10 mouse cellular contexts compared by ENCODE assay signal in genomic region chr11:96536146-96536545, GRCm38 (mm10).
DNase-seq lines count a peak whose midpoint lies in the region; ATAC-seq lines count a peak whose summit lies in the region.
"Had no signal": no experiment of that assay in that cellular context is flagged by ENCODE, and none has a peak within 500 bp of the region (broad histone marks: within the 10 kb centered on the region; RNA-seq: fewer than 3 reads in every experiment).

No protein-coding gene starts in this region.

- no peaks in the 10 kb centered on the region for H3K36me3 ChIP-seq in hindbrain, embryonic 10.5 days
- H3K36me3 ChIP-seq in hindbrain, embryonic 12.5 days = no peaks in the 10 kb centered on the region
- H3K36me3 ChIP-seq in limb, embryonic 10.5 days = no peaks in the 10 kb centered on the region
- H3K36me3 ChIP-seq: embryonic facial prominence, embryonic 15.5 days; liver, embryonic 13.5 days had no signal

- H3K9ac ChIP-seq in hindbrain, embryonic 12.5 days = no peak overlapping the region
- H3K9ac ChIP-seq: embryonic facial prominence, embryonic 15.5 days; liver, embryonic 13.5 days had no signal

- 27% methylated on average over 5 of the region's 5 CpGs for WGBS in hindbrain, embryonic 10.5 days
- 18% methylated on average over 5 of the region's 5 CpGs for WGBS in hindbrain, embryonic 12.5 days
- WGBS in limb, embryonic 10.5 days = 24% methylated on average over 5 of the region's 5 CpGs

- no peak for ATAC-seq in hindbrain, embryonic 12.5 days (ENCODE audit: low FRiP score)
- ATAC-seq in CD4-positive, CD25-positive, alpha-beta regulatory T cell, adult 4 months = peak; percentile 78
- ATAC-seq in hematopoietic stem cell, adult 5-6 weeks (replicated peaks in 1 of 2; ENCODE audit: insufficient read depth in 1 of 2, low FRiP score in 2 of 2, low TSS enrichment in 1 of 2, low read depth in 1 of 2, poor library complexity in 2 of 2, severe bottlenecking in 2 of 2) = peak; percentile 64 to 83; a peak in 3 of 4 replicates

- H3K4me2 ChIP-seq in hindbrain, embryonic 12.5 days (replicated peaks) = no peak overlapping the region
- H3K4me2 ChIP-seq: embryonic facial prominence, embryonic 15.5 days; liver, embryonic 13.5 days had no signal

- no peaks in the 10 kb centered on the region for H3K9me3 ChIP-seq in hindbrain, embryonic 10.5 days
- no peaks in the 10 kb centered on the region for H3K9me3 ChIP-seq in hindbrain, embryonic 12.5 days (replicated peaks)
- no peaks in the 10 kb centered on the region for H3K9me3 ChIP-seq in limb, embryonic 10.5 days (replicated peaks)
- H3K9me3 ChIP-seq: embryonic facial prominence, embryonic 15.5 days; liver, embryonic 13.5 days had no signal

- peaks cover 28% of the 10 kb centered on the region for H3K27me3 ChIP-seq in hindbrain, embryonic 10.5 days (ENCODE audit: insufficient read depth, poor library complexity, severe bottlenecking)
- H3K27me3 ChIP-seq in hindbrain, embryonic 12.5 days = 0 out of 2 replicates have a peak, but pooled peaks cover 9% of the 10 kb centered on the region
- peaks cover 42% of the 10 kb centered on the region for H3K27me3 ChIP-seq in limb, embryonic 10.5 days (ENCODE audit: low read depth, poor library complexity, severe bottlenecking)
- H3K27me3 ChIP-seq: liver, embryonic 13.5 days had no signal

- H3K4me1 ChIP-seq in hindbrain, embryonic 10.5 days (replicated peaks) = no peaks in the 10 kb centered on the region
- no peaks in the 10 kb centered on the region for H3K4me1 ChIP-seq in hindbrain, embryonic 12.5 days
- peaks cover 13% of the 10 kb centered on the region for H3K4me1 ChIP-seq in limb, embryonic 10.5 days
- H3K4me1 ChIP-seq: embryonic facial prominence, embryonic 15.5 days; liver, embryonic 13.5 days had no signal

- no peak overlapping the region for H3K4me3 ChIP-seq in hindbrain, embryonic 10.5 days
- H3K4me3 ChIP-seq in hindbrain, embryonic 12.5 days = no peak overlapping the region
- H3K4me3 ChIP-seq in limb, embryonic 10.5 days = no peak overlapping the region
- H3K4me3 ChIP-seq: embryonic facial prominence, embryonic 15.5 days; liver, embryonic 13.5 days had no signal

- no peak overlapping the region for H3K27ac ChIP-seq in hindbrain, embryonic 10.5 days
- no peak overlapping the region for H3K27ac ChIP-seq in hindbrain, embryonic 12.5 days
- no peak overlapping the region for H3K27ac ChIP-seq in limb, embryonic 10.5 days
- H3K27ac ChIP-seq: embryonic facial prominence, embryonic 15.5 days; liver, embryonic 13.5 days had no signal

- DNase-seq in hindbrain, embryonic 10.5 days (ENCODE audit: low spot score) = peak; percentile 28
- DNase-seq in WW6 (ENCODE audit: low read depth, low spot score) = peak; percentile 13
- peak; percentile 31 for DNase-seq in limb, embryonic 10.5 days (ENCODE audit: low spot score)
- peak; percentile 2 for DNase-seq in skeletal muscle tissue, adult 2 months (ENCODE audit: low read depth, low spot score)
- no peak for DNase-seq in gastrocnemius, postnatal 4 days (ENCODE audit: low spot score in 2 of 2)
- DNase-seq: liver, embryonic 13.5 days had no signal

Comparison
In these comparisons a context has a peak if more than half of its experiments do, and no peak if none do; other contexts are left out.
1. DNase-seq: peak in hindbrain, embryonic 10.5 days (single experiment), WW6 (single experiment), limb, embryonic 10.5 days (single experiment) and skeletal muscle tissue, adult 2 months (single experiment); none in gastrocnemius, postnatal 4 days (0 of 2).